Mouse (Mus musculus): ENCODE data around the gene Smad9.

GRCm38 (mm10) chr3:54764418-54764817 lies 9.0 kb downstream of the Smad9 start:
- TF ChIP-seq POLR2A (IDR thresholded peaks at IDR 0.05; ENCODE audit: borderline replicate concordance, control insufficient read depth, low read depth, low read length) (no peak), CTCF (IDR thresholded peaks at IDR 0.05; ENCODE audit: control insufficient read depth, insufficient read depth, low read length) (no peak)
